ENCODE assay signal across 8 mouse cellular contexts in the genomic region with DNA sequence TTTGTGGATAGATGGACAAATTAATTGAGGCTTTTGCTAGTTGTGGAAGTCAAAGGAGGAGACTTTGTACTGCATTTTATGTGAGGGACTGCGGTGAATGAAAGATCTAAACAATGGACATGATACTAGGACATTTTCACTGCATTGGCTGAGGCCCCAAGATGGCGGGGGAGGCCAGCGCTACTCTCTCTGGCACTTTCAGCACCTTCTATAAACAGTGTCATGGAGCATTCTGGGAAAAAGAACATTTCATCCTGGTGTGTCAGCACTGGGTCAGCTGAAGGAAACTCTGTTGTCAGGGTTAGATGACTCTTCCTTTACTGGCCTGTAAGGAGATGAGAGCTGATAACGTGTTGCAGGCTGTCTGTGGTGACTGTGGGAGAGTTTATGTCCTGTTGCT.
"Had no signal": no experiment of that assay in that cellular context is flagged by ENCODE, and none has a peak within 500 bp of the region (broad histone marks: within the 10 kb centered on the region; RNA-seq: fewer than 3 reads in every experiment).

No protein-coding gene starts in this region.

- DNase-seq: kidney, adult 8-10 months; kidney, postnatal 36 days; layer of hippocampus, adult 9-11 months; layer of hippocampus, postnatal 36 days; liver; liver, embryonic 13.5 days; liver, postnatal 0 days; thymus, postnatal 4 days had no signal
